Mouse (Mus musculus): Measurements from ENCODE around the gene Coq8a. TPM values are rescaled to one million over a fixed set of nuclear protein-coding genes. Genes with fewer than 3 reads are reported as not detected.

The Coq8a gene
- total RNA-seq, 1 experiment from 2014 or later = 9.0 TPM

GRCm38 (mm10) chr1:180208370-180208769 is 9.0 kb upstream of the Coq8a start:
- ATAC-seq (replicated peaks; ENCODE audit: insufficient number of reproducible peaks, low FRiP score, low TSS enrichment, poor library complexity, severe bottlenecking) = no peak

- ATAC-seq (replicated peaks; ENCODE audit: insufficient number of reproducible peaks, low FRiP score, low TSS enrichment, poor library complexity, severe bottlenecking) = no peak
Observed at GRCm38 (mm10) chr1:180200722-180201121, 1.3 kb upstream of the Coq8a start.

- no peak for ATAC-seq (replicated peaks; ENCODE audit: insufficient number of reproducible peaks, low FRiP score, low TSS enrichment, poor library complexity, severe bottlenecking)
Observed at GRCm38 (mm10) chr1:180199715-180200050, 281 bp upstream of the Coq8a start.

GRCm38 (mm10) chr1:180197956-180198355 is 1.4 kb downstream of the Coq8a start:
- no peak for ATAC-seq (replicated peaks; ENCODE audit: insufficient number of reproducible peaks, low FRiP score, low TSS enrichment, poor library complexity, severe bottlenecking)

GRCm38 (mm10) chr1:180196508-180196907 is 2.9 kb downstream of the Coq8a start:
- no peak for ATAC-seq (replicated peaks; ENCODE audit: insufficient number of reproducible peaks, low FRiP score, low TSS enrichment, poor library complexity, severe bottlenecking)

GRCm38 (mm10) chr1:180195703-180196381 is 3.6 kb downstream of the Coq8a start:
- ATAC-seq (replicated peaks; ENCODE audit: insufficient number of reproducible peaks, low FRiP score, low TSS enrichment, poor library complexity, severe bottlenecking) = peak; percentile 95

GRCm38 (mm10) chr1:180194781-180195471 is 4.5 kb downstream of the Coq8a start:
- ATAC-seq (replicated peaks; ENCODE audit: insufficient number of reproducible peaks, low FRiP score, low TSS enrichment, poor library complexity, severe bottlenecking) = peak; percentile 21; the same call in 1 of the 2 replicates

GRCm38 (mm10) chr1:180194048-180194447 is 5.4 kb downstream of the Coq8a start:
- ATAC-seq (replicated peaks; ENCODE audit: insufficient number of reproducible peaks, low FRiP score, low TSS enrichment, poor library complexity, severe bottlenecking) = no peak

GRCm38 (mm10) chr1:180193391-180193935 is 5.9 kb downstream of the Coq8a start:
- no peak for ATAC-seq (replicated peaks; ENCODE audit: insufficient number of reproducible peaks, low FRiP score, low TSS enrichment, poor library complexity, severe bottlenecking)

GRCm38 (mm10) chr1:180192866-180193265 is 6.5 kb downstream of the Coq8a start:
- no peak for ATAC-seq (replicated peaks; ENCODE audit: insufficient number of reproducible peaks, low FRiP score, low TSS enrichment, poor library complexity, severe bottlenecking)

- no peak for ATAC-seq (replicated peaks; ENCODE audit: insufficient number of reproducible peaks, low FRiP score, low TSS enrichment, poor library complexity, severe bottlenecking)
Observed at GRCm38 (mm10) chr1:180191651-180192220, 7.7 kb downstream of the Coq8a start.

GRCm38 (mm10) chr1:180191112-180191511 is 8.3 kb downstream of the Coq8a start:
- no peak for ATAC-seq (replicated peaks; ENCODE audit: insufficient number of reproducible peaks, low FRiP score, low TSS enrichment, poor library complexity, severe bottlenecking)

- ATAC-seq (replicated peaks; ENCODE audit: insufficient number of reproducible peaks, low FRiP score, low TSS enrichment, poor library complexity, severe bottlenecking) = no peak
Observed at GRCm38 (mm10) chr1:180188951-180189350, 10.5 kb downstream of the Coq8a start.

GRCm38 (mm10) chr1:180186371-180186770 is 13.0 kb downstream of the Coq8a start:
- no peak for ATAC-seq (replicated peaks; ENCODE audit: insufficient number of reproducible peaks, low FRiP score, low TSS enrichment, poor library complexity, severe bottlenecking)

- no peak for ATAC-seq (replicated peaks; ENCODE audit: insufficient number of reproducible peaks, low FRiP score, low TSS enrichment, poor library complexity, severe bottlenecking)
Observed at GRCm38 (mm10) chr1:180185877-180186276, 13.5 kb downstream of the Coq8a start.

- no peak for ATAC-seq (replicated peaks; ENCODE audit: insufficient number of reproducible peaks, low FRiP score, low TSS enrichment, poor library complexity, severe bottlenecking)
Observed at GRCm38 (mm10) chr1:180184768-180185167, 14.6 kb downstream of the Coq8a start.

GRCm38 (mm10) chr1:180183525-180184159 is 15.8 kb downstream of the Coq8a start:
- no peak for ATAC-seq (replicated peaks; ENCODE audit: insufficient number of reproducible peaks, low FRiP score, low TSS enrichment, poor library complexity, severe bottlenecking)

GRCm38 (mm10) chr1:180182731-180183130 is 16.7 kb downstream of the Coq8a start:
- ATAC-seq (replicated peaks; ENCODE audit: insufficient number of reproducible peaks, low FRiP score, low TSS enrichment, poor library complexity, severe bottlenecking) = no peak

GRCm38 (mm10) chr1:180181966-180182319 is 17.5 kb downstream of the Coq8a start:
- ATAC-seq (replicated peaks; ENCODE audit: insufficient number of reproducible peaks, low FRiP score, low TSS enrichment, poor library complexity, severe bottlenecking) = no peak
